ENCODE assay signal across 18 mouse cellular contexts in genomic region chr14:25543098-25543497, GRCm38 (mm10).
"Had no signal": no experiment of that assay in that cellular context is flagged by ENCODE, and none has a peak within 500 bp of the region (broad histone marks: within the 10 kb centered on the region; RNA-seq: fewer than 3 reads in every experiment).

No protein-coding gene starts in this region.

- H3K4me2 ChIP-seq: limb, embryonic 13.5 days; liver, embryonic 13.5 days; midbrain, embryonic 13.5 days had no signal

- H3K9me3 ChIP-seq: limb, embryonic 13.5 days; liver, embryonic 13.5 days; megakaryocyte, embryonic 14.5 days; midbrain, embryonic 10.5 days; midbrain, embryonic 13.5 days had no signal

- DNase-seq: kidney, adult 2 months; kidney, postnatal 25 days; left cerebral cortex, postnatal 4 days; liver, embryonic 13.5 days; lung, adult 2 months; lung, postnatal 14 days; lung, postnatal 4 days; right cerebral cortex, adult 18-20 months; right cerebral cortex, postnatal 25 days; thymus, adult 18-20 months; thymus, postnatal 36 days had no signal

- H3K9ac ChIP-seq: limb, embryonic 13.5 days; liver, embryonic 13.5 days; midbrain, embryonic 13.5 days had no signal

- H3K4me3 ChIP-seq: limb, embryonic 13.5 days; liver, embryonic 13.5 days; megakaryocyte, embryonic 14.5 days; midbrain, embryonic 10.5 days; midbrain, embryonic 13.5 days had no signal

- H3K27me3 ChIP-seq: limb, embryonic 13.5 days; liver, embryonic 13.5 days; megakaryocyte, embryonic 14.5 days; midbrain, embryonic 13.5 days had no signal

- ATAC-seq: intestine, embryonic 16.5 days; midbrain, embryonic 13.5 days; midbrain, embryonic 16.5 days had no signal

- H3K27ac ChIP-seq: kidney, postnatal 0 days; limb, embryonic 13.5 days; liver, embryonic 13.5 days; midbrain, embryonic 10.5 days; midbrain, embryonic 13.5 days had no signal
